Mouse (Mus musculus) layer of hippocampus, postnatal 14 days (tissue): ENCODE data around the gene Iqsec1. TPM values are rescaled to one million over a fixed set of nuclear protein-coding genes. Genes with fewer than 3 reads are reported as not detected.

Source experiments
- DNase-seq, 2 experiments: peaks; one replicate each; pipeline ENCODE4 v3.0.0; 2021 to 2022; ENCODE audit warnings: low spot score in 2 of 2, mixed read lengths in 1 of 2
- long read RNA-seq, 2 experiments: library from polyadenylated mRNA; stranded (forward); transcript quantifications; one replicate each; pipeline ENCODE4 v2.0.0; 2021
- total RNA-seq, 2 experiments: library from RNA; stranded (reverse); gene quantifications; 2 replicates each; pipeline ENCODE4 v1.2.3; 2021

The Iqsec1 gene
- 100 to 1,000 TPM; 220 to 234 TPM for total RNA-seq
- long read RNA-seq, experiment 1, transcript Iqsec1-208 (1 exons, 2,691 nt), result major isoform, 18 of 44 reads
- long read RNA-seq, experiment 1, partial matches to known transcripts, result 9 of 44 reads
- long read RNA-seq, experiment 1, other reads (novel, unspliced or antisense), result 14 of 44 reads
- long read RNA-seq, experiment 2, full-length matches to known transcripts, result 26 of 56 reads
- long read RNA-seq, experiment 2, partial matches to known transcripts, result 15 of 56 reads
- long read RNA-seq, experiment 2, other reads (novel, unspliced or antisense), result 15 of 56 reads

DNA sequence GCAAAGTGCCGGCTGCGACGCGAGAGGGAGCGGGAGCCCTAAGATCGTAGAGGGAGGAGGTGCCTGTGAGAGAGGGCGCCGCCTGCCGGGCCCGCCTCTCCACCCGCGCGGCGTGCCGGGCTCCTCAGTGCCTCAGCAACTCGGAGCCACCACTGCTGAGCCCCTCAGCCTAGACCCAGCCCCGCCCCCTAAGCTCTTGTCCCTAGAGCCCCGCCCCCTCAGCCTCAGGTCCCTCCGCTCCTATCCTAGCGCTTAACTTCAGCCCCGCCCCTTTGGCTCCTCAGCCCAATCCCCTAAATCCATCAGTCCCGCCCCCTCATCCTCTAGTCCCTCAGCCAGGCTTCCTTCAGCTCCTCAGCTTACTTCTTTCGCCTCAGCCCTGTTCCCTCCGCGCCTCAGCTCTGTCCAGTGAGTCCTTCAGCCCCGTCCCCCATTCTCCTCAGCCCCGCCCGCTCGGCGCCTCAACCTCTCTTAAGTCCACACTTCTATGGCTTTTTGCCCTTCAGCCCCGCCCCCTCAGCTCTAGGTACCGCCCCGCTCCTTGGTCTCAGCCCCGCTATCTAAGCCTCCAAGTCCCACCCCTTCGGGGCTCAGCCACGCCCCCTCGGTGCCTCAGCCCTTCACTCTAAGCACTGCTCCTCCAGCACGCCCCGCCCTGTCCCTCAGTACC, at the start of gene Iqsec1:
TSS of gene Iqsec1 (minus strand) at position 38 of the 670 bp plus-strand sequence.
- DNase-seq, result peak; percentile 61 to 75

DNA sequence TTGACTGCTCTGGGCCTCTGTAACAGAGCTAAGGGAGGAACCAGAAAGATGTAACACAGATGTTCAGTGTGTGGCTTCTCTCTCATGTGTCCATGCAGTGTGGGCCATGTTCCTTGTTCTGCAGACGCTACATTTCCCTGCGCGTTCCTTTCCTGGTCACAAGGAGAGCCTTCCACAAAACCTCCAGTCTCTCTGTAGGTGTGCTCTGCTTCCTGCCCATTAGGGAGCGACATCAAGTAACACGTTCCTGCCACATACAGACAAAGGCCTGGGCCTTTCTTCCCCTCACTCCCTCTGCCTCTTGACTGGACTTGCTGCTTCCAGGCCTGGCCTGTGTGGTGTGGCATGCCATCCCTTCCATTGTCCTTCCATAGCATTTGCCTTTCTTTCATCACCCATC, 39.8 kb upstream of the Iqsec1 start:
- DNase-seq, result no peak

DNA sequence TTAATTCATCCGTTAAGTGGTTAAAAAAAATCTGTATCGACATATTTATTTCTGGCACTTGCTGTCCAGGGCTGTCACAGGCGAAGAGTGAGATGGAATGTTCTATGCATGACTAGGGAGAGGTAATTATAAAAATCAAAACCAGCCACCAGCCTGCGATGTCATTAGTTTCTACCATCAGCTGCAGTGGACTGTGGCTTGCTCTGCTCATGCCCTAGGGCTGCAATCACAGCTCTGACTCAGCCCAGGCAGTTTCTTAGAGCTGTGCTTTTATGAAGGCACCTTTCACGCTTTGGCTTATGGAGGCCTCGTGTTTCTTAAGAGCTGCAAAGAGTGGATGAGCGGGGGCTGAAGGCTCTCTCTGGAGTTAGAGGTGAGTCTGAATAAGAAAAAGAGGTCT, 32.3 kb upstream of the Iqsec1 start:
- no peak for DNase-seq

DNA sequence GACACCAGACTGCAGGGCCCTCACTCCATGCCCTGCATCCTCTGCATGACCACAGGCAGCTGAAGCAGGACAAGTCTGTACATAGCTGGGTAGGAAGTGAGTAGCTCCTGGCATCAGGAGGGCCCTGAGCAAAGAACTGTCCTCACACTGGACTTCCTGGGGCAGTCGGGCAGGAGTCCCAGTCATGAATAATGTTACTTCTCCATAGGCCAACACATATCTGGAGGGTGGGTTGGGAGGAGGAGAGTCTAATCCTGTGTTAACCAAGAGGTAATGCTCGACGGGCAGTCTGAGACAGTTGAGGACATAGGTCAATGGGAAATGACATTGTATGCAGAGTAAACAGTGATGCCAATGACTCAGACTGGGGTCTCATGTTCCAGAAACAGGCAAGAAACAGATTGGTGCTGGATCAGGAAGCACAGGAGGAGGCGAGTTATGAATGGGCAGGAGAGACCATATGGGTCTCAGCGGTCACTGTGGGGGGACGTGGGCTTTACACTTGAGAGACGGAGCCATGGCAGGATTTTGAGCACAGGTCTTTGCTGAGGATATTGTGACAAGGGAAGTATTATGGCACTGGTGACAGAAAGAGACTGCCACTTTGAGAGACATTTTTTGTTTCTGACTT, 28.2 kb upstream of the Iqsec1 start:
- DNase-seq, result no peak

DNA sequence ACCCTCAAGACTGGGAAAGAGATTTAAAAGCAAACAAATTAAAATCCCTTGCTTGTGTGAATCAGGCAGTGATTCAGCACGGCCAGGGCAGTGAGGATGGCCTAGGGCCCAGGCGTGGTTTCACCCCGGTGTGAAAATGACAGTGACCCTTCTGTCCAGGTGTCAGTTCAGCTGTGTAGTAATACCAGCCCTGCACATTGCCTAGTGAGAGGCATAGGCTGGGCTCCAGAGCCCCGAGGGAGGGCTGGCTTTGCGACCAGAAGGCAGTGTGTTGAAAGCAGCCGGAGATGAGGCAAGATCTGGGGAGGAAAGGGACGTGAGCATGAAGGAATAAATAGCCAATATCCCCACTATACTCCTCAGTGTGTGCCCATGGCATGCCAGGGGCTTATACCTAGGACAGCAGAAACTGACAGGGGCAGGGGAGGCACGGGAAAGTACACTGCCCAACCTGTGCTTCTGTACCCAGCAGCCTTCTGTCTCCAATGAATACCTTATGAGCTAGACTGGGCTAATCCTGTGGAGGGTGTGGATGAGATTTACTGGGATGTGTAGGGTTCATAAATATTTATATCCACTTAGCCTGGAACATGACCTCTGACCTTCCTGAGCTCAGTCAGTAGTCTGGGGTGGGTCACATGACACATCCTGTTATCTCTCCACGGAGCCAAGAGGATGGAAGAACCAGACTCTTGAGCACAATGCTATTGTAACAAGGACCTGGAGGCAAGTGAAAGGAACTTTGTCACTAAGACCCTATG, 25.9 kb upstream of the Iqsec1 start:
- DNase-seq, result no peak

DNA sequence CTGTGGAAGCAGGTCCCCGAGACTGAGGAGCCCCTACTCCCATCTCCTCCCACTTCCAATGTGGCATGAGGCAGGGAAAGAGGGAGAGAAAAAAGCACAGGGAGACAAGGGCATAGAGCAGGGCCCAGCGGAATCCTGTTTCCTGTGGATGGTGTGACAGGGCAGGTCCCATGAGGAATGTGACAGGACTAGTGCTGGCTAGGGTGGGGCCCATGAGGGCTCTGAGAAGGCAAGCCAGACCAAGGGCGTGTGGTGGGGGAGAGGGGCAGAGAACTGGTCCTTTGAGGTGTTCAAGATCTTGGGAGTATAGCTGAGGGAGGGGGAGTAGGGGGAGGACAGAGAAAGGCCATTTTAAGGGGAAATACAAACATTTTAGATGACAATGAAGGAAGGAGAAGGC, 24.0 kb upstream of the Iqsec1 start:
- DNase-seq, result no peak

DNA sequence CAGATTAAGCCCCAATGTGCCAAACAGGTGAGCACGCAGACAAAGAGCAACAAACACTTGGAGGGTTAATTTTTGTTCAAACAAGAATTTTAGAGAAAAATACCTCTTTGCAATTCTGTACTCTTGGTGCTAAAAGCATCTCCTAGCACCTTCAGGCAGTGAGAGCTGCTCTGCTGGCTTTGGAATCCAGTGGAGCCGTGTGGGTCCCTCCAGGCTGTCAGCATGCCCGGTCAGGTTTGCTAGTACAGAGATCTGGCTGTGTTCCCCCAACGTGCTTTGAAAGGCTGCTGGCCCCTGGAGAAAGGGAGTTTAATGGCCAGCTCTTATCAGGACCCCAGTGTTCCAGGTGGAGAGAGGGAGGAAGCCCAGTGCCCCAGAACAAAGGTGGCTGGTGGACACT, 23.1 kb upstream of the Iqsec1 start:
- DNase-seq, result no peak

DNA sequence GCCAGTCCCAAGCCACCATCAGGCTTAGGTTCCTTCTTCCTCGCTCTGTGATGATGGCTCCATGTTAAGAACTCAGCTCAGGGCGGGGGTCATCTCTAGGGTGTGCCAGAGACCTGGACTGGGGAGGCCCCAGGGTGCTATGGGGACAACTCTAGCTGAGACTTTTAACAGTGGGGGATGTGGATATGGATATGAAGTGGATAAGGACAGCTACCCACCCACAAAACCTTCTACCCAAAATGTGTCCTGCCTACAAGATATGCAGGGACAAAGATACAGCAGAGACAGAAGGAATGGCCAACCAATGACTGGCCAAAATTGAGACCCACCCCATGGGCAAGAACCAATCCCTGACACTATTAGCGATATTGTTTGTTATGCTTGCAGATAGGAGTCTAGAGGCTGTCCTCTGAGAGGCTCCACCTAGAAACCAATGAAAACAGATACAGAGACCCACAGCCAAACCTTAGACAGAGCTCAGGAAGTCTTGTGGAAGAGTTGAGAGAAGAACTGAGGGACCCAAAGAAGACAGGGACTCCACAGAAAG, 19.9 kb upstream of the Iqsec1 start:
- DNase-seq, result no peak

DNA sequence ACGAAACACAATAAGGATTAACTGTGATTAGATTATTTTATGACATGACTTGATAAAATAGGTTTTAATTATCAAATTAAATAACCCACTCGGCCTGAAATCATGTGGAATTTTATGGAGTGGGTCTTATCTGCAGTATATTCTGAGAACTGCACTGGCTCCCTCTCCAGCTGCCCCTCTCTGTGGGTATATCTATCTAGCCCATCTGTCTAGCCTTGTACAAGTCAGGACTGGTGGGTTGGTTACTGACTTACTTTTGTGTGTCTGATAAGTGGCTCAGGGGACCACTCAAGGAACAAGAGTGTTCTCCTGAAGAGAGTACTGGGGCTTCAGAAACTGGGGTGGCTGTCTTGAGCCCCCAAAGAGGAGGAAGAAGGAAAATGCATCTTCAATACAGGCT, 18.7 kb upstream of the Iqsec1 start:
- DNase-seq, result no peak

DNA sequence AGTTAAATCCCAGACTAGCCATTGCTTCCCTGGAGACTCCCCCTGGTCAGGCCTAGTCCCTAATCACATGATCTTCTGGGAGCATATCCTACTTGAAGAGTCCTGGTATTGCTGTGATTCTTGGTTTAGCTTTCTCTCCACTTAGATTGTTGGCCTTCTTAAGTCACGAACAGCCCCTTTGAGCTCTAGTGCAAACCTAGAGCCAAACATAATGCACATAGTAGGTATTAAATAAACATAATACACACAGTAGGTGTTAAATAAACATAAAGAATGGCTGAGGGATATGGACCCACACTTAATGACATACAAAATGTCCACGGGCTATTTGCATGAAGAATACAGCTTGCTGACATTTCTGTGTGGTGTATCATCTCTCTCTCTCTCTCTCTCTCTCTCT, 15.7 kb upstream of the Iqsec1 start:
- DNase-seq, result no peak

DNA sequence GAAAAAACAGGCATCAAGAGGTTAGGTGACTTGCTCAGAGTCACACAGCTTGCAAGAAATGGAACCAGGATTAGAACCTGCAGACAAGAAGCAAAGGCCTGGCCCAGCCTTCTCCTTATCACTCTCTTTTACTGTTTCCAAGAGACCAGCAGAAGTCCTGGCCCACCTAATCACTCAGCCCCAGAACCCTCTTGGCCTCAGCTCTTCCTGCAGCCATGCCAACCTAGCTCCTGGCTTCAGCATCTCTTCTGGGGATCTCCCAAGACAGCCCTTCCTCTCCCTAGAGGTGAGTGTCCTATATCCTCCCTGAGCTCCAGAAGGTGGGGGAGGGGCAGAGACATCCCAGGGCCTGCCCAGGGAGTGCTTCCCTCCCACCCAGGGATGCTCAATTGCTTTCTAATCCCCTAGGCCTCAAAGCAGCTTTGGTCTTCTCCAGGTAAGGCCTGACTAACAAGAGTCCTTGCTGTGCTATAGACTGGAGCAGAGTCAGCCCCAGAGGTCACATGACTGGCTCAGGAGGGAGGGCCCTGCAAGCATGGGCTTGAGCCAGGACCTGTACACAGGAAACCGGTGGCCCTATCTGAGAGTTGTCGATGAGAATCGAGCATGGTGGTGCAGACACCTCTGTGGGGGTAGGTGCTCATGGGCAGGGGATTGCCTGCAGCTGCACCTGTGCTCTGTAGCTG, 15.0 kb upstream of the Iqsec1 start:
- DNase-seq, result no peak

DNA sequence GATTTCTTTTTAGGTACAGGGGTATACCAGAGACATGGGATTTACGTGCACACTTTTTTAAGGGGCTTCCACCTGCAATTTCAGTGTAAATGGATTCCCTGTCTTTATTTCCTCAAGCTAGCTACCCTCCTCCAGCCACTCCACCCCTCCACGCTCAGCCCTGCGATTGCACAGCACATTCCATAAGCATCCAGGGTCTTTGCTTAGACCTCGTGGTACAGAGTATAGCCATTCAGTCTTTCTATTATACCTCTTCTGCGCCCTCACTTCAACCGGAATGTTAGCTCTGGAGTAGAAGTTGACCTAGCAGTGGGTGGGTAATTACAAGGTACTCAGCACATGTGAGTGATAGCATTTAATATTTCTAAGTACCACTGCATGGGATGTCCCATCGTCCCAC, 13.1 kb upstream of the Iqsec1 start:
- DNase-seq, result no peak

DNA sequence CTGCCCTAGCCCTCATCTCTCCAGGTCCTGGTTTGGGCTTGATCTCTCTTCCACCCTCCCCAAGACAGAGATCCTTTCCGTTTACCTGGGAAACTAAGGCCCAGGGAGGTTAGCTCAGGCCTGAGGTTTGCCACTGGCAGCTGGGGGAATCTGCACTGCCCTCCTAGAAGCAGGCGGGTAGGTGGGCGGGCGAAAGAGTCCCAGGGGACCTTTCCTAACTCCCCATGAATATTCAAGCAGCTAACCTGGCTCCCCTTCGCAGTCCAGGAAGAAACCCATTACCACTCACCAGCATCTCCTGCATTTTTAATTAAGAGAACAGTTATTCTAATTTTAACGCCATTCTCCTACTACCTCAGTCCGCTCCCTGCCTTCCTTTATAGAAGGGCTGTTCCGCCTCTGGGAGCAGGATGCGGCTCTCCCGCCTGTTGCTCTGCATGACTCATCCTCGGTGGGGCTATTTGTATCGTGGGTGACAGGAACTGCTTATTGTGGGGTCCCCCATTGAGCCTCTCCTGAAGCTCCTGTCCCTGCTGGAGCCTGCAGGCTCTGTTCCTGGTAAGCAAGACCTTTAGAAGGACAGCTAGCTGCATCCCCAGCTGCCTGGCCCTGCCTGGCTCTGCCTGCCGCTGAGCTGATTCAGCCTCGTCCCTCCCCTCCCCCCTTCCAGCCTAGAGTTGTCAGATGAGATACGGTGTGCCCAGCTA, 12.5 kb upstream of the Iqsec1 start:
- peak; percentile 21 to 22 for DNase-seq

DNA sequence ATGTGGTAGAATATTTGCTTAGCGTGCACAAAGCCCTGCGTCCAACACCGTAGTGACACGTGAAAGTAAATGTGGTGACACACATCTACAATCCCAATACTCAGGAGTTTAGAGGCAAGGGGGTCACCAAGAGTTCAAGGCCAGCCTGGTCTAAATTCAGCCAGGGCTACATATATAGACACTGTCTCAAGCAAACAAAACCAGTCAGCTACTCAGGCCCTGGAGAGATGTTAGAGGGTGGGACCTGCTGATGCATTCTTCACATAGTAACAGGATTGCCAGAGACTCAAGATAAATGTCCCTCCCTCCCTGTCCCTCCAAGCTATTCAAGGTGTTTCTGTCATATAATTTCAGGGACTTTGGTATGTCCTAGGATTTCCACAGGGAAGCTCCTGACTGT, 10.7 kb upstream of the Iqsec1 start:
- no peak for DNase-seq

DNA sequence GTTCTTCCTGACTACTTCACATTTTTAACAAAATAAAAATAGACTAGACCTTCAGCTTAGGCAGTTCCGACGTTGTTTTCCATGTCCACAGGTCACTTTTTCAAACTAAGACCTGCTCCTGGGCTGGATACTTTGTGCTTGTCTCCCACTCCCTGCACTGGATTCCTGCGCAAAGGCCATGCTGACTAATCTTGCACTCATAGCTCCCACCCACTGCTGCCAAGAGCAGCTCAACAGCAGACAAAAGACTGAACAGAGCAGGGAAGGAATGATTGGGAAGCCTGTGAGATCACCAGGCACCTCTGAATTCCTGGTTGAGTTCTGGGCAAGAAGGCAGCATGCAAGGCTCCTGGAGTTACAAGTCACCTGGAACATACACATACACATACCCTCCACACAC, 8.5 kb upstream of the Iqsec1 start:
- no peak for DNase-seq

DNA sequence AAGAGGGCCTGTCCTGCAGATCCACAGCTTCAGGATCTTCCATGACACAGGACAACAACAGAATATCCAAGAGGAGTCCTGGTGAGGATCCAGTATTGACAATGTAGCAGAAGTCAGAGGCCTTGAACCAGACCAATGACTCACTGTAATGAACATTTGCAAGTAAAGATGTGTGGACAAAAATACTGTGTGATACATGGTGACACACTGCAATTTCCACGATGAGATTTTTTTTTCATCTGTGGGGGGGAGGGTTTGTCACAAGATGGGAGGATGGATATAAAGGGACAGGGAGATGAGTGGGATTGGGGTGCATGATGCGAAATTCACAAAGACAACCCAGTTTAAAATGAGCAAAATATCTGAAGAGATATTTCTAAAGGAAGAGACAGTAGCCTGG, 7.7 kb upstream of the Iqsec1 start:
- DNase-seq, result no peak

DNA sequence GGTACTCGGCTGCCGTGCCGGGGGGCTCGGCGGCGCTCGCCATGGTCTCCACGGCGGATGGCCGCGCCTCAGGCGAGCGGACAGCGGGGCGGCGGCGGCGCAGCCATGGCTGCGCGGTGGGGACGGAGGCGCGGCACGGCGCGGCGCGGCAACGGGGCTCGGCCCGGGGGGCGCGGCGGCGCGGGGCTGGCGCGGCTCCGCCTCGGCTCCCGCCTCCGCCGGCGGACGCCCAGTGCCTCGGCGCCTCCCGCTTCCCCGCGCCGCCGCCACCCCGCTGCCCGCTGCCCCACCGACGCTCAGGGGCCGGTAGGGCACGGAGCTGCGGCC, 223 bp downstream of the Iqsec1 start:
- DNase-seq, result no peak

DNA sequence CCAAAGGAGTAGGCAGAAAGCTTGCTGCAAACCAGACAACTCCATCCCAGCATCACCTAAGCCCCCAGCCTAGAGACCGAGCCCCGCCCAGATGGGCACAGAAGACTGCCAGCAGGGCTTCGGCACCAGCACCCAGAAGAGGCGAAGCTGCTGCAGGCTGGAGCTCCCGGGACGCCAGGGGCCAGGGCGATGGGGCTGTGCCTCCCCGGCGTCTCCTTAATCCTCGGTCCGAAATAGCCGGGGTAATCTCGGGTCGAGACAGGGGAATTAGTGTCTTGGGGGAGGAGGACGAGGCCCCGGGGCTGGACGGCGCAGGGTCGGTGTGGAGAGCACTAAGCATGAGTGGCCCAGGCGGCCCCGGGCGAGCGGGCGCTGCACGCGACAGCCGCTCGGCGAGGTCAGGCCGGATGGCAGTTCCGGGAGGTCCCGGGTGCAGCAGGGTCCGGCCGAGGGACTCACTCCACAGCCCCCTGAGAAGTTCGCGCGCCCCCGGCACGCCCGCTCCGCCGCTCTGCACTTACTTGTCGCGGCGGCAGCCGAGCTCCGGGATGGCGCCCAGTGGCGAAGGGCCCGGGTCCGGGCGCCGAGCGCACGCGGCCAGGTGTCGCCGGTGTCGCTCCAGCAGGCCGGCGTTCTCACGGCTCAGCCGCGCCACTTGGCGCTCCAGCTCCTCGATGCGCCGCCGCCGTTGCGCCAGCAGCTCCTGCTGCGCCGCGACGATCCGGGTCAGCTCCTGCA, 755 bp downstream of the Iqsec1 start:
- no peak for DNase-seq

DNA sequence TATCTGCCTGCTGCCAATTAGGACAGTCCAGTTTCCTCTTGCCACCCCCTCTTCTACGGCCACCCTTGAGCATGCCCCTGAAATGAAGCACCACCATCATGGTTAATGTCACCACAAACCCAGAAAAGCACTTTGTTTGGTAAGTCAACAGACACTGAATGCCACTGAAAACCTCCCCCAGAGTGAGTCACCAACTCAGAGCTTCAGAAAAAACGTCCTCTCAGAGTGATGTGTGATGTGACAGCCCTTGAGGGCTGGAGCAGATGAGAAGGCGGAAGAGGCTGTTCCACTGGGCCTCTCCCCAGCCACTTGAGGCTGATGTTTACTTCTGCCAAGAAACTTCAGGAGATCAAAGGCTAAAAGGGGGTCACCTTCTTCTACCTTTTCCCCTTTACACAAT, 4.4 kb downstream of the Iqsec1 start:
- no peak for DNase-seq

DNA sequence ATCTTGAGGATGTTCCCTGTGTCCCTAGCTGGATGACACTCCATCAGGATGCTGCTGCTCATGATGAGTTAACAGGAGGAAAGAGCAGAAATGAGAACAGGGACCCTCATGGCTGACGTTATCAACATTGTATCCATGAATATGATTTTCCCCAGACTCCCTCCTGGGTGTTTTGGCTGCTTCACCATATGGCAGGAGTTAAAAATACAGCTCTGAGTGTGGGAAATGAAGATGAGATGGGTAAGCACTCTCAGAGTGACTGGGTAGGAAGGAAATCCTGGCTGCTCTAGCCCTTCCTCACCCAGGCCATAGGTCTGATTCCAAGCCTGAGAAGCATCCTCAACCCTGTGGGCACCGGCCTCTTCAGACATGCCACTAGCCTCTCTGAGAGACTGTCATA, 14.2 kb downstream of the Iqsec1 start:
- peak in 1 of 2 experiments; percentile 27 for DNase-seq
